Mouse (Mus musculus): ENCODE data around the gene Fscn3. TPM values are rescaled to one million over a fixed set of nuclear protein-coding genes. Genes with fewer than 3 reads are reported as not detected.

Fscn3 gene
- not detected in 2 replicates for total RNA-seq (2017)

GRCm38 (mm10) chr6:28427096-28427839 lies at the start of gene Fscn3:
Gene Fscn3, plus strand, starts transcription at chr6:28427789.
- ATAC-seq (replicated peaks; ENCODE audit: low read depth, poor library complexity, severe bottlenecking), result no peak

- ATAC-seq (replicated peaks; ENCODE audit: low read depth, poor library complexity, severe bottlenecking), result peak; percentile 93
Measured at GRCm38 (mm10) chr6:28381983-28382382, 45.6 kb upstream of the Fscn3 start.

GRCm38 (mm10) chr6:28385169-28385568 lies 42.4 kb upstream of the Fscn3 start:
- no peak for ATAC-seq (replicated peaks; ENCODE audit: low read depth, poor library complexity, severe bottlenecking)

- ATAC-seq (replicated peaks; ENCODE audit: low read depth, poor library complexity, severe bottlenecking), result no peak
Measured at GRCm38 (mm10) chr6:28389038-28389437, 38.6 kb upstream of the Fscn3 start.

GRCm38 (mm10) chr6:28396051-28396852 lies 31.3 kb upstream of the Fscn3 start:
- ATAC-seq (replicated peaks; ENCODE audit: low read depth, poor library complexity, severe bottlenecking), result no peak

- peak; percentile 65 for ATAC-seq (replicated peaks; ENCODE audit: low read depth, poor library complexity, severe bottlenecking)
Measured at GRCm38 (mm10) chr6:28396853-28397457, 30.6 kb upstream of the Fscn3 start.

GRCm38 (mm10) chr6:28397681-28398203 lies 29.8 kb upstream of the Fscn3 start, which contains the start of gene Zfp800:
Gene Zfp800, minus strand, starts transcription at chr6:28398005.
- peak; percentile 55 for ATAC-seq (replicated peaks; ENCODE audit: low read depth, poor library complexity, severe bottlenecking)

GRCm38 (mm10) chr6:28398726-28399125 lies 28.9 kb upstream of the Fscn3 start:
- ATAC-seq (replicated peaks; ENCODE audit: low read depth, poor library complexity, severe bottlenecking), result no peak

GRCm38 (mm10) chr6:28399791-28400190 lies 27.8 kb upstream of the Fscn3 start:
- ATAC-seq (replicated peaks; ENCODE audit: low read depth, poor library complexity, severe bottlenecking), result no peak

- ATAC-seq (replicated peaks; ENCODE audit: low read depth, poor library complexity, severe bottlenecking), result peak; percentile 87
Measured at GRCm38 (mm10) chr6:28410053-28410452, 17.5 kb upstream of the Fscn3 start.

GRCm38 (mm10) chr6:28411236-28411635 lies 16.4 kb upstream of the Fscn3 start:
- ATAC-seq (replicated peaks; ENCODE audit: low read depth, poor library complexity, severe bottlenecking), result no peak

GRCm38 (mm10) chr6:28416981-28417380 lies 10.6 kb upstream of the Fscn3 start:
- ATAC-seq (replicated peaks; ENCODE audit: low read depth, poor library complexity, severe bottlenecking), result no peak

GRCm38 (mm10) chr6:28418449-28418848 lies 9.1 kb upstream of the Fscn3 start:
- ATAC-seq (replicated peaks; ENCODE audit: low read depth, poor library complexity, severe bottlenecking), result no peak

GRCm38 (mm10) chr6:28419673-28420072 lies 7.9 kb upstream of the Fscn3 start:
- no peak for ATAC-seq (replicated peaks; ENCODE audit: low read depth, poor library complexity, severe bottlenecking)

GRCm38 (mm10) chr6:28420361-28420760 lies 7.2 kb upstream of the Fscn3 start:
- ATAC-seq (replicated peaks; ENCODE audit: low read depth, poor library complexity, severe bottlenecking), result no peak

GRCm38 (mm10) chr6:28420865-28421264 lies 6.7 kb upstream of the Fscn3 start:
- no peak for ATAC-seq (replicated peaks; ENCODE audit: low read depth, poor library complexity, severe bottlenecking)

GRCm38 (mm10) chr6:28421469-28422000 lies 6.1 kb upstream of the Fscn3 start:
- peak; percentile 86 for ATAC-seq (replicated peaks; ENCODE audit: low read depth, poor library complexity, severe bottlenecking)

GRCm38 (mm10) chr6:28422651-28423290 lies 4.8 kb upstream of the Fscn3 start:
- ATAC-seq (replicated peaks; ENCODE audit: low read depth, poor library complexity, severe bottlenecking), result no peak

GRCm38 (mm10) chr6:28423313-28423712 lies 4.3 kb upstream of the Fscn3 start, which contains the start of gene Arf5:
Gene Arf5, plus strand, starts transcription at chr6:28423560.
- peak; percentile 20 for ATAC-seq (replicated peaks; ENCODE audit: low read depth, poor library complexity, severe bottlenecking)

All from common myeloid progenitor, adult 5-6 weeks (primary cell).